Mouse (Mus musculus): Measurements from ENCODE around the gene Il4i1.

The Il4i1 gene

DNA sequence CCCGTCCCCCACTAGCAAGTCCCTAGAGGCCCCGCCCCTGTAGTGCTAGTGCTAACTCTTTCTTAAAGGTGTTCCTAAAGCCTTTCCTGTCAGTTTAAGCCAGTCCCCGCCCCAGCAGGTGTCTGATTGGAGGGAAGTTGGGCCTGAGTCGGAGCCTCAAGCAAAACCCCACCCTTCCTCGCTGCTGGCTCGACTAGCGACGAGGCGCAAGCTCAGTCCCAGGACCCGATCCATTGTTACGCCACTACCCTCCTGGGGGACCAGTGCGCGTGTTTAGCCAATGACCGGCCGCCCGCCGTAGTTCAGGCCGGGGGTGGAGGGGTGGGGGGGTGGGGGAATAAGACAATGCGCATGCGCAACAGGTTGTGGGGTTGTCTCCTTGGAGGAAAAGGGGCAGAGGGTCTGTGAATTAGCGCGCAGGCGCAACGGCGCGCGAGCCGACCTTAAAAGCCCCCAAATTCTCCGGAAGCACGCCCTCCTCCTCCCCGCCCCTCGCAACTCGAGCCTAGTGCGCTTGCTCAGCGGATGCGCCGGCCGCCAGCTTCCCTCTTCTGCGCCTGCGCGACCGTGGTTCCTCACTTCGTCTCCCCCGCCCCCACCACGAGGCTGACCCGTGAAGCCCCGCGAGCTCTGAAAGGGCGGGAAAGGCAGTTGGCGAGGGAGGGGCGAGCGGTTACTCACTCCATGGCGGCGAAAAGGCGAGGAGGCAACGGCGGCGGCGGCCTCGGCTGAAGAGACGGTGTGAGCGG is at the start of gene Il4i1, which contains the start of gene Nup62:
TSS of gene Il4i1 (plus strand) at position 667 of the 749 bp plus-strand sequence.
TSS of gene Nup62 (plus strand) at position 368 of the 749 bp plus-strand sequence.
- DNase-seq: peak; percentile 100

DNA sequence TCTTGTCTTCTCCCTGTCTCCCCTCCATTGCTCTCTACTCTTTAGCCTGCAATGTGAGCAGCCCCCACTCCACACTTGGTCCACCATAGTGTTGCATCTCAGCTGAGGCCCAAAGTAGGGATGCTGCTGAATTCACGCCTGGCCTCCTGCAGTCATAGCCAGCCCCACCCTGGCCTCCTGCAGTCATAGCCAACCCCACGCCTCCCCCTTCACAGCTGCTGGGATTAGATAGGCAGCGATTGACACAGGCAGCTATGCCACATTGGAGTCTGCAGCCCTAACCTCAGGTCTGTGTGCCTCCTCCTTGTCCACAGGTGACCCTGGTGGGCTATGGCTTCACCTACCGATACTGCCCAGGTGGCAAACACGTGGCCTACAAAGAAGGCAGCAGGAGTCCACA is 48.1 kb upstream of the Il4i1 start:
- DNase-seq: no peak

DNA sequence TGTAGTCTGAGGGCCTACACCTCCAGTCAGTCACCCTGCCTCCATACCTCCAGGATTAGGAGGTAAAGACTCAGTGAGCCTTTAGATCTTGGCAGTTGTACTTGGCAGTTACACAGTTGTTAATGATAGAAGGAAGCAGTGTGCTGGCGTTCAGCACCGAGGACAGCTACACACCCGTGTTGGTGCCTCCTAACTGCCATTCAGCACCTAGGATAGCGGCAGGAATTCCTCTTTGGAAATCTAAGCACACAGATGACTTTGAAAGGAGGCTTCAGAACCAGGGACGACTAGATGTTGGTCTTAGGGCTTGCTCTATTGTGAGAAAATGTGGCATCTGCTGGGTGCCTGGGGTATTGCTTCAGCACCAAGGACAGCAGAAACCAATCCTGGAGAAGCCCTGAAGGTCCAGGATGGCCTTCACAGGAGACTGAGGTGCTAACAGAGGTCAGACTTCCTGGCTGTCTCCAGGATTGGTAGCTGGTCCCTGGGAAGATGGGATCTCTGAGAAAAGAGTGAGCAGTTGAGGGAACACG is 46.1 kb upstream of the Il4i1 start:
- DNase-seq: peak; percentile 28

DNA sequence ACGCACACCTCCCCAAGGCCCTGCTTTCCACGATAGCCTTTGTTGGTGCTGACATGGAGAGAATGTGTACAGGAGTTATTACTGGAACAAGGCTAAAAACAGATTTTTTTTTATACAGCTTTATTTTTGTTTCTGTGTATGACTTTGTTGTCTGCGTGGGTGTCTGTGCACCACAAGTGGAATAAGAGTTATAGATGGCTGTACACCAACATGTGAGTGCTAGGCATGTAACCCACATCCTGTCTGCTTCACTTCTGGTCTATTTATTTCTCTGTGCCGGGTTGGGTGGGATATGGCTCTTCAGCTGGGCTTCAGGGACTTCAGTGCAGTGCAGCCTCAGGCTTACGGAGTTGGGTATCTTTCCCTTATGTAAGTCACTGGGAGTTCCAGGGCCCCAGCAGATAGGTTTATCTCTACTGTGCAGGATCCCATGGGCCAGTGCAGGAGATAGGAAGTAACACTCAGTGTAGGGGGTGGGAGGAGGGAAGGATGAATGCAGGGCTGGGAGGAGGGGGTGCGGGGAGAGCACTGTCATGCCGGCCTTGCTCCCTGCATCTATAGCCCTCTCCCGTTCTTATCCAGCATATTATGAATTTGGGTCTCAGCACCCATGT is 43.5 kb upstream of the Il4i1 start:
- DNase-seq: peak; percentile 35

DNA sequence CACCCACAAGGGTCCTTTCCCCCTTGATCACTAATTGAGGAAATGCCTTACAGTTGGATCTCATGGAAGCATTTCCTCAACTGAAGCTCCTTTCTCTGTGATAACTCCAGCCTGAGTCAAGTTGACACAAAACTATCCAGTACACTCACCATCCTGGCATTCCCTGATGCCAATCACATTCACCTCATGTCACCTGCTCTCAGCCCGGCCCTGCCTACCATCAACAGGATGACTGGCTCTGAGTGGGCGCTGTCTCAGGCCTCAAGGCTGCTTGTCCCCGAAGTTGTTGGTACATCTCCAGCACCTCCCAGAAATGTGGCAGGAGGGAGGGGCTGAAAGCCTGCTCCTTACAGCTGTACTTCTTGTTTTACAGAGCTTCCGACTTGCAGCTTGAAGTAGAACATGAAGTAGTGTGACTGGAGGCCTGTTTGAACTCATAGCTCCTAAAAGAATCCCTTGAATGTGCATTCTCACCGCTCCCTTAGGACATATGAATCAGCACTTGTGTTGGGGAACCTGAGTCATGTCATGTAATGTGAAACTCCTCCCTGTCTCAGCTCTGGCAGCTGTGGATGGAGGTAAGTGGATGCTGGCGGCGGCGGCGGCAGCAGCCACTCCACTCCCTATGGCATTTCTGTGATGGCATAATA is 39.2 kb upstream of the Il4i1 start:
- no peak for DNase-seq

DNA sequence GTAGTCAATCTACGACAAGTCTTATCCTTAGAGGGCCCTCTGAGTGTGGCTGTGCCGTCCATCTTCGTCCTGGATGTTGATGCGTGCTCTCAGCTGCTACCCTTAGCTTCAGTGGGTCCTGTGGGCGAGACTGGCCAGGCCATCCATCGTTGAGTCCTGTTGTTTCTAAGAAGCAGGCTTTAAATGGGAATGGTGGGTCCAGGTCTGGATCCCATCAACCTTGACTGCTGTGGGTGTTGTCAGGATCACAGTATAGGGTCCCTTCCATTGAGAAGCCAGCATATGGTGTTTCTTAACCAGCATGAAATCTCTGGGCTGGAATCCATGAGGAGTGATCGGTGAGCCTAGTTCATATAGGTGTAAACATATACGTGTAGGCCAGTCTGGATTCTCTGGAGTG is 36.1 kb upstream of the Il4i1 start:
- no peak for DNase-seq

DNA sequence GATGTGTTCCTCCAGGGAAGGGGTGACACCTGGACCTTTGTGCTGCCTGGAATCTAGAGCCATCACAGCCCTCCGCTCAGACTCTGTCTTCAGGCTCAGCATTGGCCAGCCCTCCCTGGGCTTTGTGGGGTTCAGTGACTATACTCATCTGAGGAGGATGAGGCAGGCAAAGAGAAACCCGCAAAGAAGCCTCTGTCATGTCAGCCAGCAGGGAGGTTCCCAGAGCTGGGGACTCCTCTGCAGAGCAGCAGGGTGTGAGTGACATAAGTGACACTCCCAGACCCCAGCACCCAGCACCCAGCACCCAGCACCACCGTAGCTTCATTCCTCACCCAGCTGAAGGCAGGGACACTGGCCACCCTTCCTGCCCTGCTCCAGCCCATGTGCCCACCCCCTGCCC is 26.7 kb upstream of the Il4i1 start:
- DNase-seq: no peak

DNA sequence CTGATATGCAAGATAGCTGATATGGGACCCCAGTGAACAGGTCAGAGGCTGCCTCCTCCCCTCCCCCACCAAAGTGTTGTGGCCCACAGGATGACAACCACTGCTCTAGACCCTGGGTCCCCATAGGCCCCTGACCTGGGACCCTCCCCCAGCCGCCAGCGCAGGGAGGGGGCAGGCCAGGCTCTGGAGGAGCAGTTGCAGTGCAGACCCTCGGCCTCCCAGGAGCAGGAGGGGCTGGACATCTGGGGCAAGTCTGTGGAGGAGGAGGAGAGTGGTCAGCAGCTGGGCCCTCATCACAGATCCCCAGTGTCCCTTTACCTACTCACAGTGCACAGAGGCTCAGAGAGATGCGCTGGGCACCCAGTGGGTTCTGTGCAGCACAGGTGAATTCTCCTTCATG is 26.1 kb upstream of the Il4i1 start:
- DNase-seq: no peak

DNA sequence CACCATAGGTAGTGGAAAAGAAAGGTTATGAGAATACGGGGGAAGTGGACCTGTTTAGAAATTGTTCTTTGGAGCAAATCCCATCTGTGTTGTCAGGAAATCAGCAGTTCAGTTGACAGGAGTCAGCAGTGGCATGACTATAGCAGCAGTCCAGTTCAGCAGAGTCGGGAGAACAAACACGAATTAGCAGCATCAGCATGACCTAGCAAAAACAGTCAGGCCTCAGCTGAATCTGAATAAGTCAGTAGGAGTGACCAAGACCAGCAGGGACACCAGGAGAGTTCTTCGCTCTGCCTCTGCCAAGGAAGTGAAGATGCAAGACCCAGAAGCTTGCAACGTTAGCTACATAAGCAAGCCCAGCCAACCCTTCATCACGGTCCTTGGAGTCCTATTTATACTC is 23.4 kb upstream of the Il4i1 start:
- DNase-seq: no peak

DNA sequence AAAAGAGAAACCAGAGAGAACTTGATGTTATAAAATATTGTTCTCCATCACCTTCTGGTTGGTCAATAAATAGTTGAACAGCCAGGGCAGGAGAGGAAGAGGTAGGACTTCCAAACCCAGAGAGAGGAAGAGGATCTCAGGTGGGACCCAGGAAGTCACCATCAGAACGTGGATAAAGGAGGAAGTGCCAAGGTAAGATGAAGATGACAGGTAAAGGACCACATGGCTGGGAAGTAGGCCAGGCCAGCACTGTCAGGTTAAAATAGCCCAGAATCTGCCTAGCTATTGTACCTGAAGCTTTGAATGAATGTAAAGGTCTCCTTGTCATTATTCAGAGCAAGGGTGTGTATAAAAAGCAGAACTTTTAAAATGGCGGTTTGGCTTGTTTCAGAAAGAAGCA is 7.3 kb upstream of the Il4i1 start:
- DNase-seq: no peak

DNA sequence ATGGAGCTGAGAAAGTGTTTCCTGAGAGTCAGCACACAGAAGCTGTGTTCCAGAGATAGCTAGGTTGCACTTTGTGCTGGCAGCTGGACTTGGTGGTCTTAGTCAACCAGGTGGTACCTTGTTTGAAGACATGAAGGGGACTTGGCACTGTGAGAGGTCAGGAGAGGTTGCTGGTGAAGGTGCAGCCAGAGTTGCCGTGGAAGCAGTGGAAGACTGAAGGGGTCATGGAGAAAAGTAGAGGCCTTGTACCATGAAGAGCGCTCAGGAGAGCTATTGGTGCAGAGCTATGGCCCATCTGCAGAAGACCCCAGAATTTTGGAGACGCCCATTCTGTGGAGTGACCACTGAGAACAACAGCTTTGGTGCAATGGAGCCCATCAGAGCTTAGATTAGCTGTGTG is 6.7 kb upstream of the Il4i1 start:
- DNase-seq: no peak

DNA sequence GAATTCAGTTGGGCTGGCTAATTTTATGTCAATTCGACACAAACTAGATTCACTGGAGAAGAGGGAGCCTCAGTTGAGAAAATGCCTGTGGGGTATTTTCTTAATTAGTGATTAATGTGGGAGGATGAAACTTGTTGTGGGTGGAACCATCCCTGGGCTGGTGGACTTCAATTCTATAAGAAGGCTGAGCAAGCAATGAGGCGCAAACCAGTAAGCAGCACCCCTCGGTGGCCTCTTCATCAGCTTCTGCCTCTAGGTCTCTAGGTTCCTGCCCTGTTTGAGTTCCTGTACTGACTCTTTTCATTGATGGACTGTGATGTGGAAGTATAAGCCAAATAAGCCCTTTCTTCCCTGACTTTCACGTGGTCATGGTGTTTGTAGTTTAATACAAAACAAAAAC is 5.8 kb upstream of the Il4i1 start:
- DNase-seq: no peak

DNA sequence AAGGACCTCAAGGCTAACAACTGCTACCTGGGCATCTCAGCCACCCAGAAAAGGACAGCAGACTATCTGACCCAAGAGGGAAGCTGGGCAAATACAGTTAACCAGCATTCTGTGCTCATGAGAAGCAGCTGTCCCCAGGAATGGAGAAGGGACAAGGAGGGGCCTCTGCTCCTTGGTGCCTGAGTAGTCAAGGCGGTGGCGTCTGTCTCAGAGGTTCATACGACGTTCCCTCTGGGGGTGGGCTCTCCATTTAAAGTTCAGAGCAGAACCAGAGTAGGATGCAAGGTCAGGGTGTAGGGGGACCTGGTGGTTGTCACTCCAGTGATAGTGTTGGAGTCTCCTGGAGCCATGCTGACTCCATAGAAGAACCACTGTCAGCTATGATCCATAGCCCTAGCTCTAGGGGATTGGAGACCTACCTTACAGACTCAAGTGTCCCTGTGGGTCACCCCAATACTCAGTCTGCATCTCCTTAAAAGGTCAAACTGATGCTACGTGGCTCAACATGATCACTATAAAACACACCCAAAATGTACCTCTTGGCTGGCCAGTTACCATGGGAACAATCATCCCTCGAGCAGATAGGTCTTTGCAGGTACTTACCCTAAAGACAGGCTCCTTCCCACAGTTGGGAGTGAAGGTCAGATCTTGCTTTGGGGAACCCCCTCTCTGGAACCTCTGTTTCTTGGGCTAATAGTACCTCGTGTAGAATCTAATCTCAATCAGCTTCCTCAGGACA is 5.2 kb upstream of the Il4i1 start:
- DNase-seq: no peak

DNA sequence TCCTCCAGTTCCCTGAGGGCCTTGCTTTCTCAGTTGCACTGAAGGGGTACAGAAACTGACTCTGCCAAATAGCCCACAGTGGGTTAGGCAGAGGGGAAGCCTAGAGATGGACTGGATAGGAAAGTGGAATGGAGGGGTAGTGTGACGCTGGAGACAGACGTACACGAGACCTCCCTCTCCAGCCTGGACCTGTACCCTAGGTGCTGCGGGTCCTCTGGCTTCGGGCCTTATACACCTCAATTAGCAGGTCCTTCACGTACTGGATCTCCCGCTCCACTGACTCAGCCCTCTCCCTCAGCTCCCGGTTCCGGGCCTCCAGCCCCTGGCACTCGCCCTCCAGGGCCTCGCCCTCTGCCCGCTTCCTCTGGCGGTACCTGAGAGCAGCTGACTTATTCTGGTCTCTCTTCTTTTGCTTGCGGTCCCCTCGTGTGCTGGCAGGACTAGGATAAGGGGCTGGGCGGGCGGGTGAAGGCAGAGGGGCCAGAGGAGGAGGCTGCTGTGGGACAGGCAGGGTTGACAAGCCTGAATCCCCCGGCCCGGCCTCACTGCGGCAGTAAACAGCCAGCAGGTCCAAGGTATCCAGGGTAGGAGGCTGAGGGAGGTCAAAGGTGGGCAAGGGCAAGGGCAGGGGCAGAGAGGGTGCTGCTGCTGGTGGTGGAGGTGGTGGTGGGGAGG is 3.4 kb upstream of the Il4i1 start:
- no peak for DNase-seq

DNA sequence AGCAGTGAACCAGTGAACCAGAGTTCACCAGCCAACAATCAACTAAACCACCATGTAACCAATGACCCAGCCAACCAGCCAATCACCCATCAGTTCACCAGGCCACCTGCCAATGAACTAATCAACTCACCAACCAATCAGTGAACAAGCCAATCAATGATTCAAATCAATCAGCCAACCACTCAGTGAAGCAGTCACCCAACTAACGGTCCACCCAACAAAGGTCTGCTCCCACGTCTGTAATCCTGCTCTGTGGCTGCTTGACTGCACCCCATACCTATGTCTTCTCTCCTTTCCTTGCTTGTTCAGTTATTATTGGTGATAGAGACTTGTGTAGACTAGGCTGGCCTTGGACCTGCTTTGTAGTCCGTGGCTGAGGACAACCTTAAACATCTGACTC is 2.2 kb upstream of the Il4i1 start:
- no peak for DNase-seq

DNA sequence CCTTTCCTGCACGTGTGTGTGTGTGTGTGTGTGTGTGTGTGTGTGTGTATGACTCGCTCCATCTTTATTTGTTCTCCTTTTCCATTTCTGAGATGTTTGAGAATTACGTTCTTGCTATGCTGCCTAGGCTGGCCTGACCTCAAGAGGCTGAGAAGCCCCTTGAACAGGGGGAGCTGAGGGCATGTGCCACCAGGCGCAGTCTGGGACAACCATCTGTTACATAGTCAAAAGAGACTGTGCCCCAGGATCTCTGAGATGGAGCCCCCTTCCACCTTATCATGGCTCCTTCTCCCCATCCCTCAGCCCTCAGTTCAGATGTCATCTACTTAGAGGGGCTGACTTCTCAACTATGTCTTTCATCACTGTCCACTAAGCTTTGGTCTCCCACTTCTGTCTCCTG is 1.8 kb upstream of the Il4i1 start:
- no peak for DNase-seq

DNA sequence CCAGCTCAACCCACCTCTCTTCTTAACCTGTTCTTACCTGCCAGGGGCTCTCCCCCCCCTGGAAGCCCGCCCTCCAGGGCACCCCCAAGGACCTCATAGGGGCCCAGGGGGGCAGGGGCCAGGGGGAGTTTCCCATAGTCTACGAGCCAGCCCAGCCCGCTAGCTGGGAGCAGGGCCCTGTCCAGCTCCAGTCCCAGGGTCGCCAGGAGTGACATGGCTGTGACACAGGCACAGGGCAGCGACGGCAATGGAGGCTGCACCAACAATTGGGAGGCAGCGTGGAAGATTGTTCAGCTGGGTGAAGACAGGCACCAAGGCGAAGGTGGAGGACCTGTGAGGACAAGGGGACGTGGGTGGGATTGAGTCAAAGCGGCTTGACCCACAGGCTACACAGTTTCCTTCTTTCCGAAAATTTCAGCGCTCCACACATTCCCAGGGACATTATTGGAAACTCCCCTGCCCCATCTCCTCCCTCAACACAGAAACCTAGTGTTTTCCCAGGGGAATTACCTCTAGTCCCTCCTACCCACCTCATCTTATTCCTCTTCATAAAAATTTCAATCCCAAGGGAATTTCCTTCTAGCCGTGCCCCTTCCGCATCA is 1.1 kb upstream of the Il4i1 start:
- peak; percentile 43 for DNase-seq

DNA sequence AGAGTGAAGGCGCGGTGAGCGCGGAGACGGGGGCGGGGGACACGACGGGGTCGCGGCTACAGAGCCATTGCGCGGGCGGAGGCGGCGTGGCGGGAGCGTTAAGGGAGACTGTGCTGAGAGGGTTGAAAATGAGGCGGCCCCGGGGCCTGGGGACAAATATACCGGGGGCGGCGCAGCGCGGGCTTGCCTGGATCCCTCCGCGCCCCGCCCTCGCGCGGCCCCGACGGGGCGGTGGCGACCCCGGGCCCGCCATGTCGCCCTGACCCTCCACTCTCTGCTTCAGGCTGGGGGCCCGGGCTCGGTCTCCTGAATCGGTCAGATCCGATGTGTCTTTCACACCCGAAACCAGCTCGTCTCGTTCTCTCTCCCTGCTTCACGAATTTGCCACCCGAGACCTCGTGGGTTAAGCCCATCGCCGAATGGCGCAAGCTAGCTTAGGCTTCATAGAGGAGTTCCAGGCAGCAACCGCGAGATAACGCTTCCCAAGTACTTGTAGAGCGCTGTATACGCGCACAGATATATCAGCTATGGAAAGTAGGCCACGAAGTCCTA is 359 bp downstream of the Il4i1 start, which contains the start of gene Atf5:
TSS of gene Atf5 (minus strand) at position 189 of the 552 bp plus-strand sequence.
- no peak for DNase-seq

DNA sequence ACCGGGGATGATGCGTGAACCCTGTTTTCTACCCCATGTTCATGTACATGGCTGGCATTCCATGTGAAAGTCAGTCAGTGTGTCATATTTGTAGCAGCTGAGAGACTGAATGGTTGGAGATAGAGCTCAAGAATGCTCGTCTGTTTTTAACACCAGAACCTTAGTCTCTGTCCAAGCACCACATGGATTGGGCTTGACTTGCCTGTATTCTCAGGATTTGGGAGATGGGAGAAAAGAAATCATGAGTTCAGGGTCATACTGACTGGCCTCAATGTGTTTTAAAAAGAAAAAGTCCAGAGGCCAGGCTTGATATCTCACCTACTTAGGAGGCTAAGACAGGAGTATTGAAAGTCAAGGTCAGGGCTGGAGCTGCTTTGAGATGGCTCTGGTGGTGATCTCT is 1.3 kb downstream of the Il4i1 start:
- no peak for DNase-seq

DNA sequence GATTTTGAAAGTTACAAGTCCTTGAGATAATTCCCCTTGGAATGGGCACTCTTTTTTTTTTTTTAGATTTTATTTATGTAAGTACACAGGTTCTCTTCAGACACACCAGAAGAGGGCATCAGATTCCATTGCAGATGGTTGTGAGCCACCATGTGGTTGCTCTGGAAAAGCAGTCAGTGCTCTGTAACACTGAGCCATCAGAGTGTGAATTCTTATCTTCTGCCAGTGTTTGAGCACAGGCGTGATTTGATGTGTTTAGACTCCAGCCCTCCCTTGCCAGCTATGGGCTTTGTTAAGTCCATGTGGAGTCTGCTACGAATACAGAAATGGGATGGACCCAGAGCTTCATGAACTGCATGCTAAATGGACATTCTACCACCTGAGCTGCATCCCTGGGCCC is 2.0 kb downstream of the Il4i1 start:
- peak; percentile 2 for DNase-seq

DNA sequence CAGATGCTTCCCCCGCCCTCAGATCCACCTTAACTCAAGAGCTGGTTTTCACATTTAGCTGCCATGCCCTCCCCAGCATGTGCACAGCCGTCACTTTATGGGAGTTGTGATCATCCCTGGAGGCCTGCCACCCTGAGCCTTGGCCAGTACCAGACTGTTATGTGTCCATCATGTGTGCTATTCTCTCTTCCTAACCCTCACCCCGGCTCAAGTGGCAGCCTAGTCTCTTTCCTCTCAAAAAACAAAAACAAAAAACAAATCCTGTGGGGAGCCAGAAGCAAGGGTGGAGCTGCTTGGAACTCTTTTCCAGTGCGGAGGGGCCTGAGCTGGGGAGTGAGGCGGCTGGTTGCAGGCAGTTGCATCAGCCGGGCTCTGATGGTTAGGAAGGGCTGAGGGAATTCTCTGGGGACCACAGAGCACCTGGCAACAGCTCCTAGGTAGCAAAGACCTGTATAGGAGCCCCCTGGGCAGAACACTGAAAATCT is 2.6 kb downstream of the Il4i1 start:
- no peak for DNase-seq

DNA sequence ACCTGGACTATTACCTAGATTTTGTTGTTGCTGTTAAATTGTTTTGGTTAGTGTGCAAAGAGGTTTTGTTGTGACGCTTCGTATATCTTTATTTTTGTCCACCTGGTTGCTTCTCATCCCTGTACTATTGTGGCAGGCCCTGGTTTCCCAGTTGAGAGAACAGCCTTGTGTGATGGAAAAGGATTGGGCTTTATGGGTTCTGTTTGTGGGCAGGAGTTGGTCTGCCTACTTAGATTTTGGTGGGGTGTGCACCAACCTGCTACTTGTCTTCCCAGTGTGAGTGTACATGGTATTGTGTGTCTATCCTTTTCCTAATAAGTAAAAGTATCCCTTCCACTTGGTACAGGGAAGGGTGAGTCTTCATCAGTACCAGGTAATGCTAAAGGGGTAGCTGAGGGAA is 3.2 kb downstream of the Il4i1 start:
- DNase-seq: peak; percentile 1

All from thymus, postnatal 14 days (tissue).